In the genomic region with DNA sequence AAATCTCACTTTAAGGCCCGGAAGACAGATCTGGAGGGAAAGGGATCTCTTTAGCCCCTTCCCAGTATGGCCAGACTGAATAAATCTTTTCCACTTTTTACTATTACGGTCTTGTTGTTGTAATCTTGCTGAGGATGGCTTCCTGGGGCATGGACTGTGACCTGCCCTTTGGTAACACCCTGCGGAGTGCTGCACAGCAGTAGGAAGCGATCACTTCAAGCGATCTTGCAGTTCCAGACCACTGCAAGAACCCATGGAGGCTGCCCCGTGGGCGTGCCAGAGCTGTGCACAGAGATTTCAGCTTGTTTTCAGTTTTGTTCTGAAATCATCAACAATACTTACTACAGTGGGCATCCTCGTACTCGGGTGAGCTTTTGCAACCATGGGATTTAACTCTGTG, we compare ENCODE assay signal across 14 mouse cellular contexts. TPM values are rescaled to one million over a fixed set of nuclear protein-coding genes. Genes with fewer than 3 reads are reported as not detected.
A peak's percentile ranks its signal among the peaks of the same experiment; 100 is the strongest.
DNase-seq lines count a peak whose midpoint lies in the region; ATAC-seq and TF ChIP-seq lines count a peak whose summit lies in the region.
"Had no signal": no experiment of that assay in that cellular context is flagged by ENCODE, and none has a peak within 500 bp of the region (broad histone marks: within the 10 kb centered on the region; RNA-seq: fewer than 3 reads in every experiment).

No protein-coding gene starts in this region.

- WGBS in hindbrain, postnatal 0 days: 29% methylated on average over 9 of the region's 9 CpGs

- H3K4me1 ChIP-seq in testis, adult 2 months (ENCODE audit: control insufficient read depth, insufficient read depth, low read length): peaks cover 6% of the 10 kb centered on the region; the same call in 1 of the 2 replicates
- peaks cover 11% of the 10 kb centered on the region; the same call in 1 of the 2 replicates for H3K4me1 ChIP-seq in hindbrain, postnatal 0 days (ENCODE audit: insufficient read depth, low read length)

- H3K9me3 ChIP-seq in hindbrain, postnatal 0 days (ENCODE audit: low read length): no peaks in the 10 kb centered on the region
- H3K9me3 ChIP-seq: embryonic facial prominence, embryonic 12.5 days; heart, embryonic 10.5 days; hindbrain, embryonic 10.5 days had no signal

- no peaks in the 10 kb centered on the region for H3K27me3 ChIP-seq in testis, adult 2 months (ENCODE audit: control insufficient read depth, insufficient read depth, low read length)
- H3K27me3 ChIP-seq in hindbrain, postnatal 0 days (ENCODE audit: insufficient read depth, low read length): no peaks in the 10 kb centered on the region
- H3K27me3 ChIP-seq: CH12.LX; embryonic facial prominence, embryonic 12.5 days had no signal

- no peak overlapping the region for H3K9ac ChIP-seq in hindbrain, postnatal 0 days (replicated peaks; ENCODE audit: low read length)
- H3K9ac ChIP-seq: embryonic facial prominence, embryonic 12.5 days; lung, embryonic 14.5 days had no signal

- H3K27ac ChIP-seq in left cerebral cortex, adult 2 months: peak overlapping the region; percentile 12; the same call in 1 of the 2 replicates
- H3K27ac ChIP-seq in testis, adult 2 months (ENCODE audit: control insufficient read depth, insufficient read depth, low read depth, low read length): peak overlapping the region; percentile 56
- no peak overlapping the region for H3K27ac ChIP-seq in hindbrain, postnatal 0 days
- H3K27ac ChIP-seq: embryonic facial prominence, embryonic 12.5 days; heart, embryonic 10.5 days; hindbrain, embryonic 10.5 days had no signal

- no peak for ATAC-seq in erythroid progenitor cell, adult 5-6 weeks (replicated peaks; ENCODE audit: low FRiP score, poor library complexity, severe bottlenecking)
- ATAC-seq in hindbrain, postnatal 0 days: no peak

- intact Hi-C loops in left cerebral cortex, adult 2 months (cut with DNase I): loop anchor here (5.0 to 10.0 kb wide), 2 partner anchors 269 to 536 kb away; no protein-coding TSS in a partner anchor

- H3K4me3 ChIP-seq in left cerebral cortex, adult 2 months: no peak overlapping the region
- no peak overlapping the region for H3K4me3 ChIP-seq in testis, adult 2 months (ENCODE audit: control insufficient read depth, low read depth, low read length)
- no peak overlapping the region for H3K4me3 ChIP-seq in hindbrain, postnatal 0 days (ENCODE audit: low read length)
- H3K4me3 ChIP-seq: embryonic facial prominence, embryonic 12.5 days; heart, embryonic 10.5 days; hindbrain, embryonic 10.5 days had no signal

- DNase-seq in left cerebral cortex, adult 2 months (ENCODE audit: extremely low spot score in 1 of 2, low spot score in 2 of 2): no peak
- no peak for DNase-seq in left cerebral cortex, adult 9 months (ENCODE audit: low spot score in 2 of 2)
- DNase-seq in testis, postnatal 14 days (ENCODE audit: low spot score): no peak
- peak; percentile 41 for DNase-seq in kidney, adult 18-20 months
- DNase-seq in adipocyte (ENCODE audit: low spot score): no peak
- no peak for DNase-seq in hindbrain, postnatal 0 days (ENCODE audit: low spot score)
- DNase-seq: cerebellum, adult 8-10 months; lung, embryonic 14.5 days had no signal

- H3K4me2 ChIP-seq in hindbrain, postnatal 0 days (ENCODE audit: low read depth, low read length): no peak overlapping the region
- H3K4me2 ChIP-seq: embryonic facial prominence, embryonic 12.5 days; lung, embryonic 14.5 days had no signal

- no peak for TF ChIP-seq CTCF in left cerebral cortex, adult 2 months (IDR thresholded peaks at IDR 0.05)
- TF ChIP-seq CTCF in testis, adult 2 months (IDR thresholded peaks at IDR 0.05; ENCODE audit: control insufficient read depth, insufficient read depth, insufficient replicate concordance, low read depth, low read length): no peak
- no peak for TF ChIP-seq CTCF in hindbrain, postnatal 0 days (IDR thresholded peaks at IDR 0.05; ENCODE audit: low read depth)

- no peak for TF ChIP-seq POLR2A in testis, adult 2 months (IDR thresholded peaks at IDR 0.05; ENCODE audit: control insufficient read depth, low read depth, low read length)

- H3K36me3 ChIP-seq in testis, adult 2 months (ENCODE audit: control insufficient read depth, insufficient read depth, low read length): no peaks in the 10 kb centered on the region
- H3K36me3 ChIP-seq in hindbrain, postnatal 0 days (ENCODE audit: insufficient read depth, low read length): no peaks in the 10 kb centered on the region
- H3K36me3 ChIP-seq: embryonic facial prominence, embryonic 12.5 days; heart, embryonic 10.5 days; hindbrain, embryonic 10.5 days had no signal

RNA-seq across cellular contexts. Expression of gene Ppcdc, which starts 8.7 kb away (rescaled TPM):
- total RNA-seq in left cerebral cortex, adult 2 months (2021): 10 to 100 TPM; 16.3 to 16.8 TPM
- polyA plus RNA-seq in testis, adult 2 months (2012; rRNA removed): 37.5 and 39.1 TPM in 2 replicates
- total RNA-seq in erythroid progenitor cell, adult 5-6 weeks (2015; ENCODE audit: low replicate concordance): 9.4 and 17.2 TPM in 2 replicates
- total RNA-seq in erythroid progenitor cell, adult 5-6 weeks (2017; ENCODE audit: low replicate concordance): 5.0 and 6.1 TPM in 2 replicates
- 16.6 and 25.8 TPM in 2 replicates for total RNA-seq in hindbrain, postnatal 0 days (2014; rRNA removed)
- 16.5 and 19.3 TPM in 2 replicates for polyA plus RNA-seq in hindbrain, postnatal 0 days (2015; fragmentation: Nextera tagmentation; extraction: Ambion mirVana)

RNA-seq across cellular contexts. Expression of gene Scamp5, which starts 36.7 kb away (rescaled TPM):
- total RNA-seq in left cerebral cortex, adult 2 months (2021): 100 to 1,000 TPM; 379 TPM
- polyA plus RNA-seq in testis, adult 2 months (2012; rRNA removed): 5.7 and 6.2 TPM in 2 replicates
- total RNA-seq in erythroid progenitor cell, adult 5-6 weeks (2015; ENCODE audit: low replicate concordance): 0.84 TPM in 1 of 2 replicates, not detected in the other
- total RNA-seq in erythroid progenitor cell, adult 5-6 weeks (2017; ENCODE audit: low replicate concordance): 1.2 TPM in 2 replicates
- 366 and 375 TPM in 2 replicates for total RNA-seq in hindbrain, postnatal 0 days (2014; rRNA removed)
- 154 and 163 TPM in 2 replicates for polyA plus RNA-seq in hindbrain, postnatal 0 days (2015; fragmentation: Nextera tagmentation; extraction: Ambion mirVana)

Comparison
In these comparisons a context has a peak if more than half of its experiments do, and no peak if none do; other contexts are left out.
1. RNA of gene Scamp5, which starts 36.7 kb away (total RNA-seq): 379 TPM in left cerebral cortex, adult 2 months and 366 to 375 TPM in hindbrain, postnatal 0 days; 0.84 to 1.2 TPM in erythroid progenitor cell, adult 5-6 weeks; every median in the first group is over 100 times any median in the second.